Mouse (Mus musculus): ENCODE measurements at regions not wholly inside any gene's neighbourhood (a gene's known extent, or its start where the extent isn't known, plus 50 kb on each side); places are given as distances from the start of the nearest gene placed in this dataset.
"Not testable (repeated sequence)": the region's sequence is repeated elsewhere in the genome, so short reads cannot be mapped to it uniquely, and the experiment has no call there.

GRCm38 (mm10) chr6:50822236-50823151, 168.3 kb upstream of the Npvf start:
- no peak for DNase-seq (ENCODE audit: low spot score)

- DNase-seq (ENCODE audit: low spot score): no peak
Observed at GRCm38 (mm10) chr6:50823220-50823910, 169.1 kb upstream of the Npvf start.

GRCm38 (mm10) chr6:50824466-50824865, 170.2 kb upstream of the Npvf start:
- DNase-seq (ENCODE audit: low spot score): no peak

- DNase-seq (ENCODE audit: low spot score): no peak
Observed at GRCm38 (mm10) chr6:50831725-50832124, 177.5 kb upstream of the Npvf start.

- no peak for DNase-seq (ENCODE audit: low spot score)
Observed at GRCm38 (mm10) chr6:50835997-50836625, 181.9 kb upstream of the Npvf start.

- DNase-seq (ENCODE audit: low spot score): no peak
Observed at GRCm38 (mm10) chr6:50840826-50841225, 186.6 kb upstream of the Npvf start.

- not testable (repeated sequence) for DNase-seq (ENCODE audit: low spot score)
Observed at GRCm38 (mm10) chr6:50845246-50845645, 191.0 kb upstream of the Npvf start.

- DNase-seq (ENCODE audit: low spot score): no peak
Observed at GRCm38 (mm10) chr6:50846740-50847516, 192.7 kb upstream of the Npvf start.

GRCm38 (mm10) chr6:50847548-50847947, 193.3 kb upstream of the Npvf start:
- no peak for DNase-seq (ENCODE audit: low spot score)

GRCm38 (mm10) chr6:50859162-50859561, 204.9 kb upstream of the Npvf start:
- no peak for DNase-seq (ENCODE audit: low spot score)

- DNase-seq (ENCODE audit: low spot score): no peak
Observed at GRCm38 (mm10) chr6:50877991-50878390, 223.8 kb upstream of the Npvf start.

- no peak for DNase-seq (ENCODE audit: low spot score)
Observed at GRCm38 (mm10) chr6:50882298-50882697, 228.1 kb upstream of the Npvf start.

GRCm38 (mm10) chr6:50882759-50883158, 228.5 kb upstream of the Npvf start:
- DNase-seq (ENCODE audit: low spot score): no peak

- DNase-seq (ENCODE audit: low spot score): no peak
Observed at GRCm38 (mm10) chr6:50885031-50885430, 230.8 kb upstream of the Npvf start.

- no peak for DNase-seq (ENCODE audit: low spot score)
Observed at GRCm38 (mm10) chr6:50885771-50886360, 231.6 kb upstream of the Npvf start.

GRCm38 (mm10) chr6:50890370-50891204, 236.3 kb upstream of the Npvf start:
- no peak for DNase-seq (ENCODE audit: low spot score)

GRCm38 (mm10) chr6:50891205-50891526, 236.9 kb upstream of the Npvf start:
- DNase-seq (ENCODE audit: low spot score): no peak

GRCm38 (mm10) chr6:50898792-50899191, 244.6 kb upstream of the Npvf start:
- DNase-seq (ENCODE audit: low spot score): no peak

- DNase-seq (ENCODE audit: low spot score): no peak
Observed at GRCm38 (mm10) chr6:50915166-50916030, 261.2 kb upstream of the Npvf start.

- no peak for DNase-seq (ENCODE audit: low spot score)
Observed at GRCm38 (mm10) chr6:50918248-50918647, 264.0 kb upstream of the Npvf start.
